Mouse (Mus musculus) G1E (cell line): Measurements from ENCODE around the gene Iqgap3.

ENCODE experiments used
- CTCF ChIP-seq: IDR thresholded peaks from 2 replicates; pipeline ENCODE4 v1.5.1; 2012; ENCODE audit warnings: low read depth, low read length, inconsistent platforms, mixed read lengths
- GATA1 ChIP-seq: IDR thresholded peaks from 2 replicates; pipeline ENCODE4 v1.6.1; 2012; ENCODE audit warnings: borderline replicate concordance, low read length, inconsistent platforms, mixed read lengths
- TAL1 ChIP-seq: conservative IDR thresholded peaks from 2 replicates; pipeline ENCODE4 v1.6.1; 2012; ENCODE audit warnings: low read depth, low read length, inconsistent platforms, mixed read lengths

DNA sequence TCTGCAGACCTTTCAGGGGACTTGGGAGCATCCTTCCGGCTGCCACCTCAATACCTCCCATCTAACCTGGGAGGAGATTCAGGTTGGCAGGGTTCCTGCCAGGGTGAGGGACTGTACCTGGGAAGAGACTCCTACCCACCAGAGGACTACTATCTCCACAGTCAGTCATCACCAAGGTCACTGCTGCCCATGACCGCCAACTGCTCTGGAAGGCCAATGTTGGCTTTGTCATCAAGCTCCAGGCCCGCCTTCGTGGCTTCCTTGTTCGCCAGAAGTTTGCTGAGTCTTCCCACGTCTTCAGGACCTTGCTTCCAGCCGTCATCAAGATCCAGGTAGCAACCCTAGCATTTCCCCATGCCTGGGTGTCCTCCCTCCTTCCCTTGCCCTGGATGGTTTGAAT, 20.0 kb downstream of the Iqgap3 start:
- TF ChIP-seq CTCF (no peak), GATA1 (no peak), TAL1 (no peak)
